Mouse (Mus musculus) activated CD4-positive, CD25-positive, alpha-beta regulatory T cell, adult 4 months (primary cell): ENCODE measurements around the gene Nprl3. TPM values are rescaled to one million over a fixed set of nuclear protein-coding genes. Genes with fewer than 3 reads are reported as not detected.

ENCODE experiments used
- ATAC-seq: one replicate; pipeline ENCODE4 v1.8.0; 2017
- polyA plus RNA-seq, 2 experiments: library from polyadenylated mRNA; unstranded; fragments of 100-300 nt; shearing (Covaris generic); gene quantifications; one replicate each; pipeline ENCODE4 v1.2.1; 2017

Gene Nprl3
- polyA plus RNA-seq, 2 experiments from 2014 or later = 36.7 to 37.6 TPM

DNA sequence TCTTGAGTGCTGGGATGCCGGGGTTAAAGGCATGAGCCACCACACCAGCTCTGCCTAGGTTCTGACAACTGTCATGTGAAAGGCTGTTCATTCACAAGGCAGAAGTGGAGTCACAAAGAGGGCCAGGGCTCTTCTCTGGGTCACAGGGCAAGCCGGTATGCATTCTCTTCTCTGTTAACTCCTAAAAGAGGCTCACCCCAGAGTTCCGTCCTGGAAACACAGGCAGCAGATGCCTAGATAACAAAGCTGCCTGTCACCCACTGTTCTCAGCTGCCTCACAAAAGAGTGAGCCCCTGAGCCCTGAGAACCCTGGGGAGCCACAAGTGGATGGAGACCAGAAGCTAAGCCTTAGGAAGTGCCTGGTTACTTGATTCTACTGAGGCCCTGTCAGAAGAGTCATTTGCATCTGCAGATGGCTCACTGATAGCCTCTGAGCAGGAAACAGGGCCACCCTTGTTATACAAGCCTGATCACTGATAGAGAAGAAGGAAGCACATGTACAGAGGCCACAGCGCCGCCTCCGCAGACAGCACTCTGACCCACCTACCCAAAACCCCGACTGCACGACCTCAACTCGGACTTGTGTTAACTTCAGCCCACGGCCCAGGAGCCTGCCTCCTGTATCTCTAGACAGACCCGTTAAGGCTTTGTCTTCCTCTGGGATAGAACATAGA lies 71.5 kb downstream of the Nprl3 start:
- ATAC-seq = peak; percentile 67

DNA sequence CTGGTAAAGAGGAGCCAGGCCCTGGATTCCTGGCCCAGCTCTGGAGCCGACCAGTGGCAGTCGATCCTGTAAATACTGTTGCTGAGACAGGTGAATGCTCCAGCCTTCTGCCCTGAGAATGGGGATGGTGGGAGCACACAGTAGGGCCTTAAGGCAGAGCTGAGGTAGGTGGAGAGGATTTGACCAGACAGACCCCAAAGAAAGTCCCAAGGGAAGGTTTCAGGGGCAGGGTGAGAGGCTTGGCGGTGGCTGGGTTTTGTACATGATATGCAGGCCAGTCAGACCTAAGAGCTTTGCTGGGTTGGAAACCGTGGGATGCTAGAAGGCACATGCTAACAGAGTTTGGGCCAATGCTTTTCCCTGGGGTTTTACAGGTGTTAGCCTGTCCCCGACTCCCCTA lies 72.9 kb downstream of the Nprl3 start:
- ATAC-seq = no peak

DNA sequence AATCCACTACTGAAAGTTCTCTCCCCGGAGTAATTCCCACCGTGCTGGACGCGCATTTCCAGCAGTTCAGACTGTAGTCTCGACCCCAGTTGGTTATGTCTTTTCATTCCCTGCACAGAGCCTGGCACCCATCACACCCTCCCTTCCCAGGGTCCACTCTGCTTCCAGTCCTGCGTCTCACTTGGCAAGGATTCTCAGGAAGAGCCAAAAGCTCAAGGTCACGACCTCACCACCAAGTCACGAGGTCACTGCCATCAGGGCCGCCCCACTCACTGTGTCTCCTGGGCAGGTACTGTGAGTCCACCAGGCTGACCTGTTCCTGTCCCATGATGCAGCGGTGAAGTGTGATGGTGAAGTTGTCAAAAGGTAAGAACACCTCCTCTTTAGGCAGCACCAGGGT lies 73.4 kb downstream of the Nprl3 start:
- ATAC-seq = no peak

DNA sequence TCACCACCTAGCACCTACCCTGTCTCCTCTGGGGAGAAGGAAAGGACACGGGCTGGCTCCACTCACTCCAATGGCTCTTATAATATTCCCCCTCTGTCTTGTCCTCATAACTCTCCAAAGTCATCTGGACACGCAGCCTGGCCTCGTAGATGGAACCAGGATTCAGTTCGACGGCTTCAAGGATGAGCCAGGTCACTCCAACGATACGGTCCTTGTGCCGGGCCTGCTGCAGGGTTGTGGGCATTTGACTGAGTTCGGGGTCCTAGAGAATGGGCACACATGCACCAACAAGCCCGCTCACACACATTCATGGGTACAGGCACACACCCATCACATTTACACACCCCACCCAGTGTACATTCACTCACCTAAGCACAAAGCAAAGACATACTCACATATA lies 74.4 kb downstream of the Nprl3 start:
- ATAC-seq = no peak

DNA sequence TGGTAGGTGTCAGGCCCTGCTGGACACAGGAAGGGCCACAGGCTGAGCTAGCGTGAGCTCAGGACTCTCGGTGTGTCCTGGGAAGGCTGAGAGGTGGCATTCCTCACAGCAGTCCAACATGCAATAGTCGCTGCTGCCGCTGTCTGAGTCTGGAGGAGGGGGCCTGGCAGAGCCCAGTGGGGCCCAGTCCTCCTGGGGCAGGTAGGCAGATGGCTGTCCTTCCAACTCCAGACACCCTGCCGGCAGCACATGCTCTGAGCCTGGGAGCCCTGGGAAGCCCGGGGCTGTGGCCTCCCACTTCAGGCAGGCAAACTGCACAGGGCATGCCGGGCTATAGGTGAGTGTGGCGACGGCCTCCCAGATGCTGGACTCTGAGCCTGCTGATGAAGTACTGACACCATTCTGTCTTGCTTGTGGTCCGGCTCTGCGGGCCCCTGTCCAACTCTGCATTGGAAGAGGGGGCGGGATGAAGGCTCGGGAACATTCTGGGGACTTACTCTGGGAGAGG lies 76.8 kb downstream of the Nprl3 start:
- no peak for ATAC-seq

DNA sequence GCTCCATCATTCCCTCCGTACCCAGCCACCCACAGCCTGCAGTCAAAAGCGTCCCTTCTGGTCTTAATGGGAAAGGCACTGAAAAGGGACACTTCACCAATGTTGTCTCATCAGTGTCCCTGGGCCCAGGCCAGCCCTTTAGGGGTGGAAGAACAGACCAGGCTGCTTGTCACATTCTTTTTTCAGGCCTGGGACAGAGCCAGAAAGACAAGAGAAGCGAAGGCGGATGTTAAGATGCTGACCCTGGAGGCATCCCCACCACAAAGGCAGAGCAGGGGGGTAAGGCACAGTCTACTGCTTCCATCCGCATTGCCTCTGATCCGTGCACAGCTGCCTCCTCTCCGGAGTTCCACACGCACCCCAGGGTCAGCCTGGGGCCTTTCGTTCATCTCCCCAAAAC lies 77.4 kb downstream of the Nprl3 start:
- no peak for ATAC-seq

DNA sequence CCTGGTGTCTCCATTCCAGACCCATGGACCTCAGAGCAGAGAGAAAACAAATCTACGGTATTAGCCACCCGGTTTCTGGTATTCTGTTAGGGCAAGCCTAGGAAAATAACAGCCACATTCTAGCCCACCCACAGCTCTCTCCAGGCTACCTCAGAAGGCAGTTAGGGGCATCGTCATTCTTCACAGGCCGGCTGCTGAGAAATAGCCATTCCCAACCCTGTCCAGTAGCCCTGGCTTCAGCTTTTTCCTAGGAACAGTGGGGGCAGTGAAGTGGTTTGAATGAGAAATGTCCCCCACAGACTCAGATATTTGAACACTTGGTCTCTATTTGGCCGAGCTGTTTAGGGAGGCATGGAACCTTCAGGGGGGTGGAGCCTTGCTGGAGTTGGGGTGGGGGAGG lies 78.1 kb downstream of the Nprl3 start:
- ATAC-seq = no peak

DNA sequence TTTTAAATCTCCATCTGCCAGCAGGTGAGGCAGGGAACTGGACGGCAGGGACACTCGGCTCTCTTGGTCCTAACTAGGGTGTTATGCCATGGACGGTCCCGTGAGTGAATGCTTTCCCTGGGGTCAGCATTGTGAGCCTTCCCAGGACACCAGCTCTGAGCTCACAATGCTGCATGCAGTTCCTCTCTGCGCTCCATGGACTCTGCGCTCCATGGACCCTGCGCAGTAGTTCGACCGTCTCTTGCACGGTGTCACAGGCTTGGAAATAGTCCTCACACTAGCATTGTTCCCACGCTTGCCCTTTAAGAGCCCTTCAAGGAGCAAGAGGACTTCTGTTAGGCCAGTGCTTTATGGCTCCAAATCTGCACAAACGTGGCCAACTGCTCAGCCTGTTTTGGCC lies 78.6 kb downstream of the Nprl3 start:
- ATAC-seq = no peak

DNA sequence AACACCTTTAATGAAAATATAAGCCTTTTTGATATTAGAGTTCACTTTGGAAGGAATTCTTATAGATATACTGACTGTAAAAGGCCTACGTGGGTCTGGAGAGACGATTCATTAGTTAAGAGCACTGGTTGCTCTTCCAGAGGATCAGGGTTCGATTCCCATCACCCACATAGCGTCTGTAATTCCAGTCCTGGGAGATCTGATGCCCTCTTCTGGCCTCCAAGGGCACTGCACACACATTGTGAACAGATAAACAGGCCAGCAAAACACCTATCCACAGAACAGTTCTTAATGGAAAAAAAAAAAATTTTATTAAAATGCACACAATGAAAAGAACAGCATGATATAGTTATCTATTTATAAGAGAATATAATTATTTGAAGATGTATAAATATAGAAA lies 80.3 kb downstream of the Nprl3 start:
- no peak for ATAC-seq

DNA sequence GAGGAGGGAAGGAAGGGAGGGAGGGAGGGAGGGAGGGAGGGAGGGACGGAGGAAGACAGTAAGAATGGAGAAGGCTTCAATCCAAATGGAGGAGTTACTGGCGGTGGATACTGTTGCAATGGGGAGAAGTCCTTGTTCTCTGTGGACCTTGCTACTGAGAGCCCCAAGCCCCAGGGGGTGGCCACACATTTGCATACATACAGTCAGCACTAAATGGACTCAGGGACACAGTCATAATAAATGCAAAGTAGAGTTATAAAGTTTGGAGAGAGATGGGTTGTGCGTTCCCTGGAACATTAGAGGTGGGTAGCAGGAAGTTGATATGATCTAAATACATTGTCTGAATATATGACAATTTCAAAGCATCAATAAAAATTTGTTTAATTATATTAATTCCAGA lies 81.5 kb downstream of the Nprl3 start:
- ATAC-seq = no peak

DNA sequence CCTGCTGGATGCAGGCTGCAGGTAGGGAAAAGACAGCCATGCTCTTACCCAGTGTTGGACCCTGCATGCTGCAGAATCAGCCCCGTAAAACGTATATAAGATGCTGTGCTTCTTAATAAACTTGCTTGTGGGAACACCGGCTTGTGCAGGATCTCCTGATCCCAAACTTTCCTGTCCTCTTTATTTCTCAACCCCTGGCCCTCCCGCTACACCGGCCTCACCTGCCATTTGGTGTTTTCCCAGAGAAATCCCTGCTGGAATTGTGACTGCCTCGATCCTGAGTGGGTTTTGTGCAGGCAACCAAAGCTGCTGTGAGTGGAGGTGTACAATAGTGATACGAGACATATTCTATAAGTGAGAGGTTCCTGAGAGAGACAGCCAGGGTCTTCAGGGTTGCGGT lies 83.0 kb downstream of the Nprl3 start:
- ATAC-seq = no peak

DNA sequence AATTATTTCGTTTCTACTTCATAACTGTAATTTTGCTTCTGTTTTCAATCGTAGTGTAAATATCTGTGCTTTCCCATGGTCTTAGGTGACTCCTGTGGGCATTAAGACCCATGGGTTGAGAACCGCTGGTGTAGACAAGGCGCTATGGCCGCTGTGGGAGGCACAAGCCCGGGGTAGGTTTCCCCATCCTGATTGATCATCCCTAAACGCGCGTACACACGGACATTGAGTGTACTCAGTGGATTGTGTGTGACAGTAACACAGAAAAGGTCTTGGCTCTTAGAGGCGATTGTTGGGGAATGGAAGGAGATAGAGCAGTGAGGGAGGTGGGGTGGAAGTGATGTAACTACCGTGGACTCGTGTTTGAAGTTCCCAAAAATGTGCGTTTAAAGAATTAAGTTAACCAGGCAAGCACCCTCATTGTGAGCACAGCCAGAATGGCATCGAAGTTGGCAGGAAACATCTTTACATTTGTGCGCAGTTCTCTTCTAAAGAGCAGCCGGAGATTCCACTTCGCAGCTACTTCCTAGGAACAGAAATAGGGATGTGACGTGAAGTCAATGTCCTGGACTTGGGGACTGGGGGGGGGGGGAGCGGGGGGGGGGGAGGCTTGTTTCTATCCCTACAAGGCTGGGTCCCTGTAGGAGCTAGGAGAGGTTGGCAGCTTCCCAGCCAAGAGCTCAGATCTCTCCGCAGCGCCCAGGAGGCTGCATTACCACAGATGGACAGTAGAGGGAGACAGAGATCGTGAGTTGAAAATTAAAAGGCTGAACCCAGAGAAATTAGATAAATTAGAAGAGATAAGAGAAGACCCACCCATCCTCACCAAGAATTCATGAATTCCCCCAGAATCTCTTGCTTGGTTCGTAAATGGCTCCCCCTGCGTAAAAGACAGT lies 85.3 kb downstream of the Nprl3 start:
- no peak for ATAC-seq

DNA sequence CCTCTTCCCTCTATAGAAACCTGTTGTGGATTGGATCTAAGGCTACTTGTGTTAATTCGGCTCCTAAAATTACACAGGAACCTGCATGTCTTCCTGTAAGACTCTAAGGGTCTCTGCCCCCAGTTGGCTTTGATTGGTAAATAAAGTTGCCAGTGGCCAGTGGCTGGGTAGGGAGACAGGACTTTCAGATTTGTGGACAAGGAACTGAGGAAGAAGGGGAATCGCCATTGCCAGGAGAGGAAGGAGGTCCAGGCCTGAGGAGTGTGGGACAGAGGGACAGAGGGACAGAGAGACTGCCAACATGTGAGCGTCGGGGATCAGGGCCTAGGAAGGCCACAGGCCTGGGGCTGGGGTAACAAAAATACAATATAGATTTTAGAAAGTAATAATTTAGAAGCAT lies 86.3 kb downstream of the Nprl3 start:
- no peak for ATAC-seq

DNA sequence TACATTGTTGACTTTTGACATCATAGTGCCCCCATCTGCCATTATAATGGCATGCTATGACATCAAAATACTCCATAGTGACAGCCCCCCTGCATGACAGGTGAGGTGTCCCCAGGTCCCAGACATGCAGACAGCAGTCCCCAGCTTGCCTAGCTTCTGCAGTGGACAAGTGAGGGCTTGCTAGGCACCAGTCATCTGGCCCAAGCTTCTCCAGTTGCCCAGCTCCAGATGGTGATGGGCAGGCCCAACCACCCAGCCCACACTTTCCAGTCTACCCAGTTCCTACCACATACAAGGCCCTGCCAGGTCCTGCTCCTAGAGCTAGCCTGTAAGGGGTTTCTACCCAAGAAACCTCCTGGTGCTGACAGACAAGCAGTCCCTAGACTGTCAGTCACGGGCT lies 89.0 kb downstream of the Nprl3 start:
- no peak for ATAC-seq

Other genes starting within 250 kb of the Nprl3 start
- gene Il9r, start 67.4 kb downstream of the Nprl3 start, polyA plus RNA-seq = 1 to 10 TPM; 4.5 to 7.1 TPM
- 10 to 100 TPM; 70.5 to 73.4 TPM for gene Snrnp25, start 62.3 kb downstream of the Nprl3 start, polyA plus RNA-seq
- under 1 TPM in 1 of 2 experiments, not detected in 1; 0.49 TPM for gene Rhbdf1, start 45.4 kb downstream of the Nprl3 start, polyA plus RNA-seq
- gene Mpg, start 41.2 kb downstream of the Nprl3 start, polyA plus RNA-seq = 10 to 100 TPM; 34.8 to 35.0 TPM
- gene Hba-x, start 8.7 kb upstream of the Nprl3 start, polyA plus RNA-seq = not detected
- 100 to 1,000 TPM in 1 of 2 experiments, 1 to 10 TPM in 1; 4.6 to 196 TPM for gene Hba-a1, start 15.8 kb upstream of the Nprl3 start, polyA plus RNA-seq
- not detected for gene Hbq1b, start 19.3 kb upstream of the Nprl3 start, polyA plus RNA-seq
- 100 to 1,000 TPM in 1 of 2 experiments, 1 to 10 TPM in 1; 8.9 to 339 TPM for gene Hba-a2, start 28.8 kb upstream of the Nprl3 start, polyA plus RNA-seq
- not detected for gene Hbq1a, start 32.4 kb upstream of the Nprl3 start, polyA plus RNA-seq
- under 1 TPM in 1 of 2 experiments, not detected in 1; 0.06 TPM for gene Sh3pxd2b, start 80.1 kb upstream of the Nprl3 start, polyA plus RNA-seq
- gene Ubtd2, start 187.7 kb upstream of the Nprl3 start, polyA plus RNA-seq = 1 to 10 TPM; 2.3 to 3.1 TPM